Mouse (Mus musculus): ENCODE measurements around the gene Gm10912.

DNA sequence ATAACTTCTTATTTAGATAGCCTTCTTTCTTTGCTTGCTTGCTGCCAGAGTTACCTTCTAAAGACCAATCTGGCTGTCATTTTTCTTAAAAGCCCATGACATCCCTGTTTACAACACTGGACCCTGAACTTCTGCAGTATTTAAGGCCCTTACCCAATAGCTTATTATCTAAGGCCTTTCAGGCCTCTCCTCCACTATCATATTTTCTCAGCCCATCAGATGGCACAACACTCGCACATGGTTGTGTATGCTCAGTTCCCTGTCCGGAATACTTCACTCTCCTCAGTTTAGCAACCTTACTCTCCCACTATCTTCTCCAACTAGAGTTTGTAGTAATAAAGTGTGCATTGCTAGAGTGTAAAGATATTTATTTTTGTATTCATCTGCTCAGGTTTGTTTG lies 36.6 kb upstream of the Gm10912 start:
- TF ChIP-seq CHD2 (IDR thresholded peaks at IDR 0.05; ENCODE audit: low read depth, low read length) (no peak), ZC3H11A (IDR thresholded peaks at IDR 0.05; ENCODE audit: borderline replicate concordance, low read depth, low read length) (no peak), ZNF384 (IDR thresholded peaks at IDR 0.05; ENCODE audit: low read depth, low read length) (no peak)

Data from ES-E14 (cell line).